Mouse (Mus musculus) thymus, adult 2 months (tissue): ENCODE results near the gene Dydc1.

Experiments
- CTCF ChIP-seq: fragments of 200-500 bp; IDR thresholded peaks from 2 replicates; pipeline ENCODE4 v1.5.1; 2012; ENCODE audit warnings: mild to moderate bottlenecking, control low read depth, low read length, moderate library complexity, borderline replicate concordance; ENCODE audit not compliant: control insufficient read depth, poor library complexity, insufficient read depth; ENCODE audit errors: extremely low read depth
- POLR2A ChIP-seq: fragments of 200-500 bp; IDR thresholded peaks from 2 replicates; pipeline ENCODE4 v1.6.1; 2012; ENCODE audit warnings: mild to moderate bottlenecking, low read length, control low read depth, moderate library complexity; ENCODE audit not compliant: control insufficient read depth, poor library complexity, insufficient read depth; ENCODE audit errors: extremely low read depth

GRCm38 (mm10) chr14:41111031-41111668 is 38.4 kb downstream of the Dydc1 start:
- TF ChIP-seq CTCF (no peak), POLR2A (no peak)
